ENCODE assay signal across 8 mouse cellular contexts in the genomic region with DNA sequence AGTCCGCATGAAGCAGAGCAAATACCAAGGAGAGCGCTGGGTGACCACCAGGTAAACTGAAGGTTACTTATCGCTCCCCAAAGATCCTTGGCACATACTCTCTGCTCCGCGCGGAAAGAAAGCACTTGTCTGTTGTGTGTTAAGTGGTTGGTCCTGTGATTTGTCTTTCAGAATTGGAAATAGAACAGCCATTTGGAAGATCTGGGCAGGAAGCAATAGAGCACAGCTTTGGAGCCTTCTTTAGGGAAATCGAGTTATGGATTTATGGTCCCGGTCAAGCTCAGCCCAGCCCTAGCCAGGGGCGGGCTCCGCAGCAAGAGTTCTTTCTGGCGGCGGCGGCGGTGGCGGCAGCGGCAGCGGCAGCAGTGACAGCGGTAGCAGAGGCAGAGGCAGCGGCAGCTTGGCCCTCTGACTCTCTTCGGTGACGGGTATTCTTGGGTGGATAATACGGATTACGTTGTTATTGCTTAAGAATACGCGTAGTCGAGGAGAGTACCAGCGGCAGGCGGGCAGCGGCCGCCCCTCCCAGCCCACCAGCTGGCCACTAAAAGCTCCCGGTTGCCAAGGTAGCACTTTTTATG.
DNase-seq lines count a peak whose midpoint lies in the region; ATAC-seq lines count a peak whose summit lies in the region.

No protein-coding gene starts in this region.

- no peak for ATAC-seq in lung, embryonic 16.5 days (ENCODE audit: low read depth)
- no peak for ATAC-seq in hindbrain, embryonic 12.5 days (ENCODE audit: low FRiP score)
- ATAC-seq in liver, embryonic 16.5 days (ENCODE audit: low read depth), result no peak
- no peak for ATAC-seq in stomach, embryonic 14.5 days (ENCODE audit: insufficient number of reproducible peaks, insufficient read depth, low FRiP score, low read depth)

- no peak overlapping the region for H3K9ac ChIP-seq in lung, embryonic 16.5 days (ENCODE audit: low read length)
- peak overlapping the region; percentile 61 for H3K9ac ChIP-seq in hindbrain, embryonic 12.5 days
- H3K9ac ChIP-seq in liver, embryonic 16.5 days (ENCODE audit: low read depth, low read length), result no peak overlapping the region
- H3K9ac ChIP-seq in stomach, embryonic 14.5 days (replicated peaks; ENCODE audit: low read depth, low read length), result no peak overlapping the region

- H3K4me1 ChIP-seq in lung, embryonic 16.5 days (replicated peaks; ENCODE audit: control insufficient read depth, insufficient read depth, low read length), result peaks cover 12% of the 10 kb centered on the region
- H3K4me1 ChIP-seq in hindbrain, embryonic 12.5 days, result peaks cover 19% of the 10 kb centered on the region
- no peaks in the 10 kb centered on the region for H3K4me1 ChIP-seq in liver, embryonic 16.5 days (ENCODE audit: control insufficient read depth, low read depth, low read length)
- H3K4me1 ChIP-seq in stomach, embryonic 14.5 days (ENCODE audit: control insufficient read depth, insufficient read depth, low read length), result peaks cover 14% of the 10 kb centered on the region; the same call in 1 of the 2 replicates

- H3K9me3 ChIP-seq in lung, embryonic 16.5 days (ENCODE audit: control insufficient read depth, low read length), result no peaks in the 10 kb centered on the region
- no peaks in the 10 kb centered on the region for H3K9me3 ChIP-seq in hindbrain, embryonic 12.5 days (replicated peaks)
- H3K9me3 ChIP-seq in liver, embryonic 16.5 days (replicated peaks; ENCODE audit: control insufficient read depth, low read length), result no peaks in the 10 kb centered on the region
- H3K9me3 ChIP-seq in stomach, embryonic 14.5 days (ENCODE audit: control insufficient read depth, low read depth, low read length), result no peaks in the 10 kb centered on the region

- H3K27ac ChIP-seq in lung, embryonic 16.5 days (ENCODE audit: low read length), result no peak overlapping the region
- peak overlapping the region; percentile 73 for H3K27ac ChIP-seq in hindbrain, embryonic 12.5 days
- no peak overlapping the region for H3K27ac ChIP-seq in liver, embryonic 16.5 days (ENCODE audit: low read length)
- H3K27ac ChIP-seq in stomach, embryonic 14.5 days (ENCODE audit: low read length), result no peak overlapping the region

- WGBS in lung, embryonic 16.5 days, result 1% methylated on average over 31 of the region's 31 CpGs
- WGBS in hindbrain, embryonic 12.5 days, result 1% methylated on average over 31 of the region's 31 CpGs
- 3% methylated on average over 31 of the region's 31 CpGs for WGBS in liver, embryonic 16.5 days (ENCODE audit: insufficient replicate concordance)
- WGBS in stomach, embryonic 14.5 days, result 2% methylated on average over 31 of the region's 31 CpGs

- DNase-seq in adrenal gland, adult (ENCODE audit: inconsistent age in 2 of 2, low spot score in 1 of 2), result peak; percentile 17 to 57
- DNase-seq in adrenal gland, postnatal 4 days (ENCODE audit: low spot score in 2 of 2), result no peak
- no peak for DNase-seq in lung, postnatal 25 days (ENCODE audit: low spot score)
- DNase-seq in testis, postnatal 14 days (ENCODE audit: low spot score), result no peak

- H3K27me3 ChIP-seq in lung, embryonic 16.5 days (ENCODE audit: control insufficient read depth, insufficient read depth, low read depth, low read length), result peaks cover 40% of the 10 kb centered on the region
- H3K27me3 ChIP-seq in hindbrain, embryonic 12.5 days, result peaks cover 22% of the 10 kb centered on the region
- H3K27me3 ChIP-seq in liver, embryonic 16.5 days (ENCODE audit: control insufficient read depth, insufficient read depth, low read depth, low read length), result peaks cover 26% of the 10 kb centered on the region
- peaks cover 11% of the 10 kb centered on the region for H3K27me3 ChIP-seq in stomach, embryonic 14.5 days (ENCODE audit: control insufficient read depth, insufficient read depth, low read length)

- peak overlapping the region; percentile 53 for H3K4me3 ChIP-seq in lung, embryonic 16.5 days (ENCODE audit: low read length)
- peak overlapping the region; percentile 47 for H3K4me3 ChIP-seq in hindbrain, embryonic 12.5 days
- H3K4me3 ChIP-seq in liver, embryonic 16.5 days (ENCODE audit: low read depth, low read length), result peak overlapping the region; percentile 40
- H3K4me3 ChIP-seq in stomach, embryonic 14.5 days (ENCODE audit: low read depth, low read length), result peak overlapping the region; percentile 26

- H3K4me2 ChIP-seq in lung, embryonic 16.5 days (ENCODE audit: low read depth, low read length), result peak overlapping the region; percentile 69
- peak overlapping the region; percentile 96 for H3K4me2 ChIP-seq in hindbrain, embryonic 12.5 days (replicated peaks)
- H3K4me2 ChIP-seq in liver, embryonic 16.5 days (ENCODE audit: low read depth, low read length), result peak overlapping the region; percentile 47
- peak overlapping the region; percentile 66 for H3K4me2 ChIP-seq in stomach, embryonic 14.5 days (replicated peaks; ENCODE audit: low read depth, low read length)

- H3K36me3 ChIP-seq in lung, embryonic 16.5 days (ENCODE audit: control insufficient read depth, insufficient read depth, low read length), result no peaks in the 10 kb centered on the region
- H3K36me3 ChIP-seq in hindbrain, embryonic 12.5 days, result no peaks in the 10 kb centered on the region
- no peaks in the 10 kb centered on the region for H3K36me3 ChIP-seq in liver, embryonic 16.5 days (ENCODE audit: control insufficient read depth, insufficient read depth)
- no peaks in the 10 kb centered on the region for H3K36me3 ChIP-seq in stomach, embryonic 14.5 days (ENCODE audit: control insufficient read depth, insufficient read depth, low read length)

Comparison
In these comparisons a context has a peak if more than half of its experiments do, and no peak if none do; other contexts are left out.
1. DNase-seq: peak in adrenal gland, adult (2 of 2); none in adrenal gland, postnatal 4 days (0 of 2), lung, postnatal 25 days (single experiment) and testis, postnatal 14 days (single experiment).
2. Peak in every context shown above with its lines, with median percentiles within 50 percentile points of each other: H3K4me2 ChIP-seq and H3K4me3 ChIP-seq.